Mouse (Mus musculus): ENCODE results near the gene Srsf4. TPM values are rescaled to one million over a fixed set of nuclear protein-coding genes. Genes with fewer than 3 reads are reported as not detected.
A peak's percentile ranks its signal among the peaks of the same experiment; 100 is the strongest.

Srsf4 gene
- total RNA-seq, 2 experiments from 2014 or later: 65.9 to 68.7 TPM

DNA sequence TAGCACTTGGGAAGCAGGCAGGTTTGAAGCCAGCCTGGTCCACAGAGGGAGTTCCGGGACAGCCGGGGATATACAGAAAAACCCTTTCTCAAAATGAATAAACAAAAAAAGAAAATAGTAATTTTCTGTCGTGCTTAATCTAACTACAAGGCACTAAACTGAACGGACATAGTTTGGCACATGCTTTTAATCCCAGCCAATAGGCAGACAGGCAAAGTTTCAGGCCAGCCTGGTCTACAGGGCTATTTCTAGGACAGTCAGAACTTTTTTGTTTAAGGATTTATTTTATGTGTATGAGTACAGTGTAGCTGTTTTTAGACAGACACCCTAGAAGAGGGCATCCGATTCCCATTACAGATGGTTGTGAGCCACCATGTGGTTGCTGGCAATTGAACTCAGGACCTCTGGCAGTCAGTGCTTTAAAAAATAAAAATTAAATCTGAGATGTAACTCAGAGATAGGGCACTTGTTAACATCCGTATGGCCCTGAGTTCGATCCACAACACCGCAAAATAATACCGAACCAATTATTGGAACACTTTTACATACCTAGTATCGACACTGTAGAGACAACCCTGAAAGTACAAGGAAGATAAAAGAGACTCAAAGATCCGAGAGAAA, 635 bp upstream of the Srsf4 start:
- peak; percentile 15 for DNase-seq

DNA sequence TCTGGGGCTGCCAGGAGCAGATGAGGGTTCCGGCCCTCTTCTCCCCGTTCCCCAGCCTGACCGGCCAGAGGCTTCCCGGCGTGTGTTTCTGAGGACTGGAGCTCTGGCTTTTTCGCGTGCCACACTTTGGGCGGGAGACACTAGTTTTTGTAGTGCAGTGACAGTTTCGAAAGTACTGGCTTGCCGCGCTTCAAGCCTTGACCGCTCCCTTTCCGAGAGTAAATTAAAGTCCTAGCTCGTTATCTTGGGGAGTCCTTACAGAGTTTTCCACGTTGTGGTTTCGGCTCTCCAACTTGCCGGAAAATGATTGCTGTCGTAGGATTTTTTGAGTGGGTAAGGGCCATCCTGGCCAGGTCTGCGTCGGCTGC, 736 bp downstream of the Srsf4 start:
- no peak for DNase-seq

DNA sequence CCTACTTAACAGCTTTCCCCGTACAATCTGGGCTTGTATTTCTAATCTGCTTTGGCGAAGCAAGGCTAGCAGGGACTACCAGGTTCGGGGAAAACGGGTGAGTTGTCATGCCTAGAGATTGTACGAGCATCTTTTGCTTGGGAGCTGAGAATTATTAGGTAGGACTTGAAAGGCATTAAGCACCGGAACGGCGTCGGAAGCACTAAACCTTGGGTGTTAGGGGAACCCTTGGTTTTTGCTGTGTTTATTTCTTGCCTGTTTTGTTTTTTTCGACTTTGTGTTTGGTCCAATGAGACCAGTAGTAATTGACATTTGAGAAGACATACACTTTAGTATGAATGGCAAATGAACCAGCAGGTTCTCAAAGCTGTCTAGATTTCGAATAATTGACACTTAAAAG, 1.1 kb downstream of the Srsf4 start:
- DNase-seq: no peak

DNA sequence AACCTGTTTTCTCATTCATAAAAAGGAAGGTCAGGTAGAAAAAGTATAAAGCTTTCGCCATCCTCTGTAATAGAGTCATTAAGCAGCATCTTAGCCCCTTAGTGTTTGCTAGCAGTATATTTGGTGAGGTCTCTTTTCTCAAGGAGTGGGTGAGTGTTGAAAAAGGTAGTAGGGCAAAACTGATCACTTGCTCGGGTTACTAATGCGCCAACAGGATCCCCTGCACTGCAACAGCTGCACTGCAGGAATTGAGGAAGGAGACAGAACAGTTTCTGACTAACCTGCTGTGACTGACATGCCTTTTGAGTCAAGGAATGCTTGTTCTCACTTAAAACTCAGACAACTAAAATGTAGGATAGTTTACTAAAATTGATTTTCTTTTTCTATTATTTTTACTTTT, 1.8 kb downstream of the Srsf4 start:
- DNase-seq: no peak

DNA sequence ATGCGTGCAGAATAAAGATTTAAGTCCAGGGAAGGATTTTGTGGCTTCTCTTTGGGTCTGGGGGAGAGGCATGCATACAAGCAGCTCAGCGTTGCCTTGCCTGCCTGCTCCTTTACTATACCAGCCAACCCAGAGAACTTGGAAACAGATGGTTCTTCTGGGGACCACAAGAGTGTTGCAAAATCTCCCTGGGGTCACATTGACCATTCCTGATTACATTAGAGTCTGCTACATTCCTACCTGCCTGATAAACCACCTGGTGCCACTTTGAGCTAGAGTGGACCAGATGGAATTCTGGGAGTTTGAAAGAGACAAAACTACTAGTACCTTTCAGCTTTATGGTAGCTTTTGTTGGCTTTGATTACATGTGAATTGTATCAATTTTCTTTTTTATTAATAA, 3.4 kb downstream of the Srsf4 start:
- DNase-seq: no peak

DNA sequence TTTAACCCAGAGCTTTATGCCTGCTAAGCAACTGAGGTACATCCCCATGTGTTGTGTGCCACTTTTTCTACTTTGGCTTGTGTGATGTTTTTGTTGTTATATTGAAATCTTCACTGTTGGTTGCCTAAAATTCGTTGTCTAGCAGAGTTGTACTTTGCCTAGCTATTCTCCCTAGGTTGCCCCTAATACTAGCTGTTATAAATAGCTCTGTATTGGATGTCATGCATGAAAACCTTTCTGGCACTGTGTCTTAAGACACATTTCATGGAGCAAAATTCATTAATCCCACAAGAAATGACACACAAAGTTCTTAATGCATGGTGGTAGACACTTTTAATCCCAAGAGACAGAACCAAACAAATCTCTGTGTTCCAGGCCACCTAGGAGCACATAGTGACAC, 6.3 kb downstream of the Srsf4 start:
- no peak for DNase-seq

DNA sequence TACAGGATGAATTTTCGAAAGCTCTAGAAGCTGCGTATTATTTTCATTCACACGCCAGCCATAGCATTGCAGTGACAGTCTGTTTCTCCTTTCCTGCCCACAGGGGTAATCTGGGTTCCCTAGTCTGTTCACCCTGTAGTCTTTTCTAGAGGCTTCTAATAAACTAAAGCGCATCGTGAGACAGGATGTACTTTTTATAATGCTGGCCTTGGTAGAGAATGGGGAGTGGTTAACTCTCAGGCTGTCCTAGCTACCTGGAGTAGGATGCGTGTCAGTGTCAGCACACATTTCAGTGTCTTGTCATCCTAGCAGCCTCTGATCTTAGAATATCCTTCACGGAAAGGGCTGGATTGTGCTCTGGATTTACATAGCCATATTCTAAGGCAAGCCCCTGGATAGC, 7.9 kb downstream of the Srsf4 start:
- DNase-seq: no peak

DNA sequence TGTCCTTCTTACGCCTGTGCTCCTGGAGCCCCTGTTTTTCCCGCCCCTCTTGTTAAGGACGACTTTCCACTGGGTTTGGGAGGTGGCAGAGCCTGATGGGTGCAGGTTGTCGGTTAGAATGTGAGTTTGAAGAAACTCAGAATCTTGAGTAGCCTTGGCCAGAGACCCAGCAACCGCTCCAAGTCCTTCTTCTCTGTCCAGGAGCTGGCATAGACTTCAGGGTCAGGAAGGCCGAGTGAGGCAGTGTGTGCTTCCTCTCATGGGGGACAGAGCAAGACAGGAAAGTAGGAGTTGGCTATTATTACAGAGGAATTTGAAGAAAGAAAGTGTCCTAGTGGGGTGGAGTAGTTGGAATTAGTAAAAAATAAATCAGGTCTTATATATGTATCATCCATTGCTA, 10.2 kb downstream of the Srsf4 start:
- peak; percentile 42 for DNase-seq

DNA sequence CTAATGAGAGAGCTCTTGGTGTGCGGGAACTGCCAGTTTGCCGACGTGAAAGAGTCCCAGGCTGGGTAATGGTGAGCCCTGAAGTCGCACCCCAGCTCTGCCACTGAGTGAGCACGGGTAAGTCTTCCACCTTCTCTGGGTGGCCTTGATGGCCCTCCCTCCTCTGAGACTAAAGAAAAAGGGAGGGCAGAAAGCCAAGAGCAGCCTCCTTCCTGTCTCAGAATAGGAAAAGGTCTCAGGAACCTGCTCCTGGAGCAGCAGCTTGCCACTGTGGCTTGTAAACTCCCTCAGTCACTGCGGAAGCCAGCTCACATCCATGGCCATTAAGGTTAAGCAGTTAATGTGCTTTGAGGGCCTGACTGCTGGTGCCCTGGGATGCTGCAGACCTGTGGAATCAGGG, 12.0 kb downstream of the Srsf4 start:
- DNase-seq: peak; percentile 43

DNA sequence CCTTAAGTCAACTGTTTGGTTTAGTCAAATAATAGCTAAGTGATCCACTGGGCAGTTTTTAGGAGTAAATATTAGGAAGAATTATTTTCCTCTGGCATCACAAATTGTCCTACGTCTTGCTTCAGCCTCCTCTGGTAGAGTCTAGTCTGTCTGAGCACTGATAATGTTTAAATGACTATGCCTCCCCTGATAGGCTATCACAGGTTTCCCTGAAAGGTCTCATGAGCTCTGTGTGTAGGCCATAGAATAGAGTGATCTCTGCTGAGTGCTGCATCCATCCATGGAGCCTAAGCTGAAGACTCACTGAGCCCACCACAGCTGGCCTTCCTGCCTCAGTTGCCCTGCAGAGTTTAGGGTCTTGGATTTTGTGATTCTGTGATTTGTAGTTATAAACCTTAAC, 15.1 kb downstream of the Srsf4 start:
- no peak for DNase-seq

DNA sequence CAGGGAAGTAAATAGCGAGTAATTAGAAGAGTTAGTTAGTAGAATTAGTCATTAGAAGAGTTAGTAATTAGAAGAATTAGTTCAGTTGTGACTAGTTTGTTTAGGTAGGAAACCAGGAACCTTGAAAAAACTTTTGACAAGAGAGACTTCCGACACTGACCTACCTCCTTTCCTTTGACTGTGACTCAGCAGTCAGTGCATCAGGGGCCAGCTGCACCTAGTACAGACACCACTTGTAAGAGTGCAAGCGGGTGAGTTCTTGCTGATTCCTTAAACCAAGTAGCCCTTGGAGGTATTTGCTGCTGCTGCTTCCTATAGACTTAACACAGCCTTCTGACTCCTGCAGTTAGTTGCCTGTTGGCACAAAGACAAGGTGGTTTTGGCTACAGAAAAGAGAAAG, 17.3 kb downstream of the Srsf4 start:
- DNase-seq: no peak

DNA sequence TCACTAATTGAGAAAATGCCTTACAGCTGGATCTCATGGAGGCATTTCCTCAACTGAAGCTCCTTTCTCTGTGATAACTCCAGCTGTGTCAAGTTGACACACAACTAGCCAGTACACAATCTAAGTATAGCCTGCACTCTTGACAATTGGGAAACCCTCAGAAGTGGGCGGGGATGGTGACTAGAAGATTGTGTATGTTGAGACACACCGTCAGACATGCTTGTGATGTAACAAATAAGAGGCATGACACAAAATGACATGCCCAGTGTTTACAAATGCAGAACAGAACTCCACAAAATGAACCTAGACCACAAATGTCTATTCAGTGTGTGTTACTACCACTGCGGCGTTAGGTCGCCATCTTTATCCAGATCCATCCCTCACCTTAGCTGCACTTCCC, 23.7 kb downstream of the Srsf4 start:
- DNase-seq: no peak

DNA sequence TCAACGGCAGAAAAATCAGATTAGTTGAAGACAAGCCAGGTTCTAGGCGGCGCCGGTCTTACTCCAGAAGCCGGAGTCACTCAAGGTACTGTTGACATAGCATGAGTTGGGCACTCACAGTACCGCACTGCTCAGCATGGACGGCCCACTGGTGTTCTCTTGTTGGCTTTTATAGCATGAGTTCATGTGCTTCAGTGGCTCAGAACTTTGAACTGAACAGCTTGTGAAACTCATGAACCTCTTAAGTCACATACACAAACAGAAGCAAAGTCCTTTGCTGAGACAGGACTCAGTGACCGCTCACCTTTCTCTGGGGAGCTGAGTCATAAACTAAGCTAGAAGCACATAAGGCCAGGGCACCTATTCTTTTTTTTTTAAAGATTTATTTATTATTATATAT, 24.4 kb downstream of the Srsf4 start:
- DNase-seq: no peak

DNA sequence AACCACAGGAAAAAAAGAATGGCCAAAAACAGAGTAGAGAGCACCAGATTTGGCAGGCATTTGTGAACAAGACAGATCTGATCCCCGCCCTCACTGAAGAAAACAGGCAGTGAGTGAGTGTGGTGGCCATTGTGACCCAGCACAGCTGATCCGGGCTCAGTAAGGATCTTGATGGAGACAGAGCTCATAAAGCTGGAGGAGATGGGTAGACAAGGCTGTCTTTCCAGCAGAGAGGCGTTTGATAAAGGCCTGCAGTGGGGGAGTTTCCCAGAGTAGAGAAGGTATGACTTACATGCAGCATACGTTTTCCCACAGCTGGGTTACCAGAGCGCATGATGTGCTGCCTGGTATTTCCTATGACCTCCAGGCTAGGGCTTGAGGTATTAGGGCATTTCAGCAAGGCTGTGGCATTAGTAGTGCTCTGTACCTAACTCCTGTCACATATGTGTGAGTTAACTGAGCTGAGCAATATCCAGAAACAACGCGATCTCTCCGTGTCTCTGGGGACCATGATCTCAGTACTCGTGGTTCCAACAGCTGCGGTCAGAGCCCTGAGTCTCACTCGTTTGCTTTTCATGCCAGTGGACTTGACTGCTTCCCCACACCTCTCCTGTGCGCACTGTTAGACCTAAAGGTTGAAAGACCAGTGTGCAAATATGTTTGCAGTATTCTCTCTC, 25.2 kb downstream of the Srsf4 start:
- DNase-seq: no peak

DNA sequence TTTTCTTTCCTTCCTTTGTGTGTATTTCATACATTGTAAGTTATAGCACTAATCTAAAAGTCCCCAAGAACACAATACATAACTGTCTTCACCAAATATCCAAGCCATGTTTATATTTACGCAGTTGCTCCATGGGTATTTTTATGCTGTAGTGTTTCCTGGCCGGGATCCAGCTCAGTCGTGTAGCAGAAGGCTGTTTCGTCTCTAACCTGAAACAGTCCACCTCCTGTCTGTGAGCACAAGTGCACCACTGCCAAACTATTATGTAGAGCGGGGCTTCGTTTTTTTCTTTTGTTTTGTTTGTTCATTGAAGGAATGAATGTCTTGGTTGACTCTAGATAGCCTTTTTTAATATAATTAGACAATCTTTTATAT, 25.8 kb downstream of the Srsf4 start:
- no peak for DNase-seq

DNA sequence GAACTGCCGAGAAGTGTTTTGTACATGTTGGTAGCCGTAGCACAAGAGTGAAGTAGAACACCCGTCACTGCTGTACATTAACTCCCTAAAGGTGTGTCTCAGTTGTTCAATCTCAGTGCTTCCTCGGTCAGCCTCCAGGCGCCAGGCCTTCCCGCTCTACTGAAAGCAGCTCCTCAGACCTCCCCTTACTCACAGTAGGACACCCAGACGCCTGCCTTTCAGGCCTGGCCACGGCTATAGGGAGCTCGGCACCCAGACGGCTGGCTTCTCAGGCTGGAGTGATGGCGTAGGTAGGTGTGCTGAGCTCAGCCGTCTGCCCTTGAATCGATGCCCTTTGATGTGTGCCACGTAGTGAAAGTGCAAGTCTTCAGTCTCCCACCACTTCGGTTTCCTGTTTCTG, 27.7 kb downstream of the Srsf4 start:
- DNase-seq: no peak

DNA sequence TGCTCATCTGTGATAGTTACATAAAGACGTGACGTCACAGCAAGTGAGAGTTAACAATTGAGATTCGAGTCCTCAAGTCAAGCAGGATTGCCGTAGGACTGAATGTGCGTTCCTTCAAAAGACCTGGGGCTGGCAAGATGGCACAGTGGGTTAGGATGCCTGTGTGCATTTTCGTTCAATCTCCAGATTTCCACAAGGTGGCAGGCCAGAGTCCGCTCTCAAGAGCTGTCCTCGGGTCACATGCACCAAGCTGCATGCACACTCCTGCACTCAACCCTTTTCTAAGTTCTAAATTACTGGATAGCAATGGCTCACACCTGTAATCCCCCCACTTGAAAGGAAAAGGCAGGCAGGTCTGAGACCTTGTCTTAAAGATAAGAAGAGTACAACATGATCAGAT, 31.1 kb downstream of the Srsf4 start:
- peak; percentile 67 for DNase-seq

DNA sequence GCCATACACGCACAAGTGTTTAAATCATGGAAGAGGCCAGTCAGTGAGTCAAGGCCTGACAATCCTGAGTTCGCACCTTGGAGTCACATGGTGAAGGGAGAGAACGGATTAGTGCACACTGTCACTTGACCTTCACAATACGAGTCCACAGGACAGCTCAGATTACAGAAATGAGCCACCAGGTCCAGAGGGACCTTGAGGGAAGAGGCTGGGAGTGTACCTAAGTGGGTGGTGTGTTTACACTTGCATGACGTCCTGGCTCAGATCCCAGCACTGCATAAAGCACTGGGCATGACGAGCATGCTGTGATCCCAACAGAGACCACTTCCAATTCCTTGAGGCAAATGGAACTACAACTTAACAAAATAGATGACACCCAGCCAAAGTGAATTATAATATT, 33.0 kb downstream of the Srsf4 start:
- DNase-seq: no peak

DNA sequence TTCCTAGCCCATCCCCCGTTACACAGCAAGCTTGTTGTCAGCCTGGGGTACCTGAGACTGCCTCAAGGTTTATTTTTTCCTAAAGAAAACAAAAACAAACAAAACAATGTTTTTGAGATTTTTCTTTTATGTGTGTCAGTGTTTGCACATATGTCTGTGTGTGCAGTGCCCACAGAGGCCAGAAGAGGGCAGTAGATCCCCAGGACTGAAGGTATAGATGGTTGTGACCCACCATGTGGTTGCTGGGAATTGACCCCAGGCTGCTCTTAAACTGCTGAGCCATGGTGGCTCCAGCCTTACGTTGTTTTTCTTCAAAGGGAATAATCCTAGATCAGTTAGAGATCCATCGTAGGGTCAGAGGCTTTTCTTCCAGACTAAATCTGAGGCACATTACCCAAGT, 34.5 kb downstream of the Srsf4 start:
- DNase-seq: no peak

DNA sequence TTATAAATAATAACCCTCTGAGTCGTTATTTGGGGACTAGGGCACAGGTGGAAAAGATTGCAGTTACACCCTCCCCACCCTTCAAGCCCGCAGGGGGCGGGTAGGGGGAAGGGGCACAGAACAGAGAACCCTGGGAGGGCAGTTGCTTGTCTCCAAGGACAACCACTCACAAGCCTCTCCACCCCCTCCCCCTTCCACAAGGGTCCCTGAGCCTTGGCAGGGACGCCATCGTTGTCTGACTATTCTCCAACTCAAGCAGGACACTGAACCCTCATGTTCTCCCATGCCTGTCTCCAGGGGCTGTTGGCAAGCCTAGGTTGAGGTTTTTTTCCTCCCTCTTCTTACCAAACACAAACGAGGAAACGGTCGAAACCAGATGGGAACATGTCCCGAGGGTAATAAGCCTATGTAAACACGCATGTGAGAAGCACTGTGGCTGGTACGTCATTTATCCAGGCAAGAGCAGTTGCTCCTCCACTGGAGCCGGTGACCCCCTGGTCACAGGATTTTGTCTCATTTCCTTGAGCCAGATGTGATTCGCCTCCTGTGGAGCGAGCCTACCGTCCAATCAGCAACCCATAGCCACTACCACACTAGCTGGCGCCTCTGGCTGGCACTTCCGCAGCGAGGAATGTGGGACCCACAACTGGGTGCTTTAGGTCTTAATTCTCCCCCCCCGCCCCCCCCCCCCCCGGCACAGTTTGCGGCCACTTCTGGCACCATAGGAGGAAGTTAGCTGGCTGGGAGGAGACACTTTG, 37.0 kb downstream of the Srsf4 start:
- no peak for DNase-seq

DNA sequence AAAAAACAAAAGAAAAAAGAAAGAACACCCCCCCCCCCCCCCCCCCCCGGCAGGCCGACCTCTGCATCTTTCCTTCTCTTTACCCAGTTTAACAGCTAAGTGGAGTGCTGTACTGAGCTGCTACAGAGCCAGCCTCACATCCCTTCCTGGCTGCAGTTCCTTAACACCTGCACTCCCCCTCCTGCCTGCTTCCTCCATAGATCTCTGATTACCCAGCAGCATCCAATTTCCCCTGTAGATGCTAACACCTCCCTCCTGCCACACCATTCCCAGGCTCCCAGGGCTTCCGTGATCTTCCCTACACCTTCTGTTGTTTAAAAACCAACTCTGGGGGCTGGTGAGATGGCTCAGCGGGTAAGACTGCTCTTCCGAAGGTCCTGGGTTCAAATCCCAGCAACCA, 38.1 kb downstream of the Srsf4 start:
- DNase-seq: no peak

DNA sequence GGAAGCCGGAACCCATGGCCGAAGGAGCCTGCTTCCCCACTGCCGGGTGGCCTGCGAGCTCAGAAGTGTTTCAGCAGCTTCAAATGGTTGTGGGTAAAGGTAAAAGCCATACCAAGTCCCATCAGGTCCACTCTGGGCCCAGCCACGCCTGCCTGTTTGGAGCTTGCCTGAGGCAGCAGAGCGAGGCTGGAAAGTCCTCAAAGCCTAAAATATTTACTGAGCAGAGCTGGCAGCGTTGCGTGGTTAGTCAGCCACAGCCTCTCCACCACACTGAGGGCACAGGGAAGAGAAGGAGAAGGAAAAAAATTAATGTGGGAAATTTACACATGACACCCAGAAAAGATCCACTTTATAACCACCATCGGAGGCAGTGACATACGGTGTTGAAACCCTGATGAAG, 40.1 kb downstream of the Srsf4 start:
- no peak for DNase-seq

DNA sequence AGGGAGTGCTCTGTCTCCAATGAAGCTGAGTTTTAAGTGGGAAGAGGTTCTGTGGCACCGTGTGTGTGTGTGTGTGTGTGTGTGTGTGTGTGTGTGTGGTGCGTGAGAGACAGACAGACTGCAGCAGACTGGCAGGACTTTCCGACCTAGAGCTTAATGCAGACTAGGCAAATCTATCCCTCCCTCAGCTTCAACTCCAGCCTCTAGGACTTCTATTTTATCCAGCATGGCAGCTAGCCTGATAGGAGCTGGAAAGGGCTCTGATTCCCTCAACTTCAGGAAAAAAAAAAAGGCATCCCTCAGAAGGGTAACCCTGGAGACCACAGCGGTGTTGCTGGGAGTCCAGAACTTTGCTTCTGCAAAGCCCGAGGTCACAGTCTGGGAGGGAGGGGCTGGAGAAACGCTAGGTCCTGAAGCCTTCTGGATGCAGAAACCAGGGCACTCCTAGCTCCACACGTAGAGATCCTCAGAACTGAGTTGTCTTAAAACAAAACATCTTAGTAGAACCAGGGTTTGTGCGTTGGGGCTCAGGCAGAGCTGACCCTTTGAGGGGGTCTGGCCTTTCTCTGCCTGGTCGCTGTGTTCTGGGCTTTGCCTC, 40.7 kb downstream of the Srsf4 start:
- DNase-seq: no peak

Measured in adrenal gland, postnatal 10 days (tissue).